Mouse (Mus musculus): ENCODE measurements at regions not wholly inside any gene's neighbourhood (a gene's known extent, or its start where the extent isn't known, plus 50 kb on each side); places are given as distances from the start of the nearest gene placed in this dataset.

DNA sequence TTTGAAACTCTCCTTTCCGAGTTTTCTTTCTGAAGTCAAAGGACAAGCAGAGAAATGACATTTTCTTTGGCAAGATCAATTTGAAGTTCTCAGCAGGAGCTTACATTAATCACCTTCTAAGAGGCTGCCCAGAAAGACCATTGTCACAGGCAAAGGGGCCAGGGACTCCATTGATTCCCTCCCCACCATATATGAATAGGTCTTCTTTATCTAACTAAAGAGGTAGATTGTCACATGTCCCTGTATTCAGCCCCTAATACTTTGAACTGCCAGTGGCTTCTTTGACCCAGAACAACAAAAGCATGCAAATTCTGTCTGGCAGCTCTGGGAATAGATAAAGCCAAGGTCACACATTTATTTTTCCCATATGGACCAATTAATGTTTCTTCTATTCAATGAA is 602.6 kb downstream of the Hs3st4 start:
- TF ChIP-seq CTCF (IDR thresholded peaks at IDR 0.05; ENCODE audit: control insufficient read depth, insufficient read depth, insufficient read length) (no peak), MYOD1 (IDR thresholded peaks at IDR 0.05; ENCODE audit: control insufficient read depth, insufficient read length, low read depth) (no peak), FOSL1 (IDR thresholded peaks at IDR 0.05; ENCODE audit: insufficient read depth, low read length, poor library complexity, severe bottlenecking) (no peak), USF1 (IDR thresholded peaks at IDR 0.05; ENCODE audit: low read depth) (no peak), MAX (IDR thresholded peaks at IDR 0.05) (no peak), MYOG (IDR thresholded peaks at IDR 0.05; ENCODE audit: control insufficient read depth, extremely low read depth, insufficient read length) (no peak)

Measured in C2C12 (cell line).